Mouse (Mus musculus) neural tube, embryonic 15.5 days (tissue): ENCODE results near the gene 4933428M09Rik. TPM values are rescaled to one million over a fixed set of nuclear protein-coding genes. Genes with fewer than 3 reads are reported as not detected.

Experiments used
- ATAC-seq: fragments of 200-750 bp; cut with Nextera tagmentation; 2 replicates; pipeline ENCODE4 v1.8.0; 2017; ENCODE audit warnings: mild to moderate bottlenecking, moderate TSS enrichment, moderate library complexity; ENCODE audit not compliant: low FRiP score
- H3K27ac ChIP-seq: fragments of 300-500 bp; sonication (generic); replicated peaks from 2 replicates; pipeline ENCODE4 v1.5.1; 2015; ENCODE audit warnings: mild to moderate bottlenecking, inconsistent platforms
- H3K27me3 ChIP-seq: fragments of 300-500 bp; sonication (generic); replicated peaks from 2 replicates; pipeline ENCODE4 v1.6.1; 2015; ENCODE audit warnings: inconsistent platforms
- H3K36me3 ChIP-seq: fragments of 300-500 bp; sonication (generic); 2 replicates; pipeline ENCODE4 v1.6.1; 2015; ENCODE audit warnings: inconsistent platforms
- H3K4me1 ChIP-seq: fragments of 300-500 bp; sonication (generic); 2 replicates; pipeline ENCODE4 v1.6.1; 2015; ENCODE audit warnings: inconsistent platforms
- H3K4me2 ChIP-seq: fragments of 300-500 bp; sonication (generic); 2 replicates; pipeline ENCODE4 v1.6.1; 2015; ENCODE audit warnings: inconsistent platforms, mild to moderate bottlenecking, moderate library complexity
- H3K4me3 ChIP-seq: fragments of 300-500 bp; sonication (generic); replicated peaks from 2 replicates; pipeline ENCODE4 v1.5.1; 2015; ENCODE audit warnings: mild to moderate bottlenecking, inconsistent platforms
- H3K9ac ChIP-seq: fragments of 300-500 bp; sonication (generic); replicated peaks from 2 replicates; pipeline ENCODE4 v1.6.1; 2015; ENCODE audit warnings: mild to moderate bottlenecking, inconsistent platforms
- H3K9me3 ChIP-seq: fragments of 300-500 bp; sonication (generic); replicated peaks from 2 replicates; pipeline ENCODE4 v1.6.1; 2016; ENCODE audit warnings: inconsistent platforms
- WGBS: fragments of 180-500 bp; shearing (Covaris S2); methylation state at CpG from one replicate; pipeline ENCODE4 v1.1.7; 2015; ENCODE audit warnings: mixed read lengths; 5-methylcytosine and 5-hydroxymethylcytosine counted together
- polyA plus RNA-seq: library from polyadenylated mRNA; unstranded; fragments of >200 nt; fragmentation: Nextera tagmentation; extraction: Ambion mirVana; gene quantifications from 2 replicates; pipeline ENCODE4 v1.2.1, GENCODE M21; 2015

The 4933428M09Rik gene
- polyA plus RNA-seq, 1 experiment from 2014 or later, result not detected

GRCm38 (mm10) chrX:139220830-139221229, 41.8 kb downstream of the 4933428M09Rik start:
- H3K9ac ChIP-seq, result no peak overlapping the region
- H3K27me3 ChIP-seq, result no peaks in the 10 kb centered on the region
- H3K27ac ChIP-seq, result no peak overlapping the region
- 88% methylated on average over 4 of the region's 4 CpGs for WGBS
- ATAC-seq, result no peak
- H3K9me3 ChIP-seq, result no peaks in the 10 kb centered on the region
- H3K4me1 ChIP-seq, result no peaks in the 10 kb centered on the region
- no peak overlapping the region for H3K4me2 ChIP-seq
- H3K4me3 ChIP-seq, result no peak overlapping the region
- no peaks in the 10 kb centered on the region for H3K36me3 ChIP-seq

GRCm38 (mm10) chrX:139221893-139222292, 42.9 kb downstream of the 4933428M09Rik start:
- H3K4me2 ChIP-seq, result no peak overlapping the region
- H3K27ac ChIP-seq, result no peak overlapping the region
- 70% methylated on average over 3 of the region's 3 CpGs for WGBS
- H3K4me3 ChIP-seq, result no peak overlapping the region
- no peaks in the 10 kb centered on the region for H3K4me1 ChIP-seq
- ATAC-seq, result no peak
- H3K9ac ChIP-seq, result no peak overlapping the region
- H3K36me3 ChIP-seq, result no peaks in the 10 kb centered on the region
- no peaks in the 10 kb centered on the region for H3K27me3 ChIP-seq
- H3K9me3 ChIP-seq, result no peaks in the 10 kb centered on the region

Other genes starting within 250 kb of the 4933428M09Rik start
- gene Serpina7, start 94.0 kb upstream of the 4933428M09Rik start, polyA plus RNA-seq, result not detected in 2 replicates
- gene 4930513O06Rik, start 93.0 kb upstream of the 4933428M09Rik start, polyA plus RNA-seq, result not detected in 2 replicates
- 12.5 and 13.6 TPM in 2 replicates for gene Mum1l1, start 30.8 kb downstream of the 4933428M09Rik start, polyA plus RNA-seq
- gene Trap1a, start 154.5 kb downstream of the 4933428M09Rik start, polyA plus RNA-seq, result not detected in 2 replicates